Comparison of ENCODE assay signal across 23 mouse cellular contexts in the genomic region with DNA sequence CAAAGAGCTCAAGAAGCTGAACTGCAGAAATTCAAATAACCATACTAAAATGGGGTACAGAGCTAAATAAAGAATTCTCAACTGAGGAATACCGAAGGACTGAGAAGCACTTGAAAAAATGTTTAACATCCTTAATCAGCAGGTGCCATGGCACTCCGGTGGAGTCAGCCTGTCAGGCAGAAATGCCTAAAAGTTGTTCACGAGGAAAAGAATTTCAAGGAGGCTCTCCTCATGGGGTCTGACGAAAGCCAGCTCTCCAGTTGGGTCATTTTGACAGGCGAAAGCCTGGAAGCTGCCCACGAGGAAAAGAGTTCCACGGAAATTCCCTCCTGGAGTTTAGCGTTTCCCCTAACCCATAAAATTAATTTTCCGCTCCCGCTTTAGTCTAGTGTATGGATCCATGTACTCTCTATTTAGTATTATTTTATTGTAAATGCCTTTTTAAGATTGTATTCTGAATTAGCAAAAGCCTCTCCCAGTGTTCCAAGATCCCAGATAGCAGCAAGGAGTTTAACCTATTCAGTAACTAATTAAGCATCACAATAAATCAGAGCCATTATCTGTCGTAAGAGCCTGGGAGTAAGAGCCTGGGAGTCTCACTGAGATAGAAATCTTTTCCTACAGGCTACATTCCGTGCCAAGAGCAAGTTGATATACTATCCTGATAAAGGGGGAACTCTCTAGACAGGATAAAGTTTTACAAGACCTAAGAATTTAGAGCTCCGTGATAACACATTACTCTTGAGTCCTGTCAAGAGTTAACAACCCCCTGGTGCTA. TPM values are rescaled to one million over a fixed set of nuclear protein-coding genes. Genes with fewer than 3 reads are reported as not detected.
"Had no signal": no experiment of that assay in that cellular context is flagged by ENCODE, and none has a peak within 500 bp of the region (broad histone marks: within the 10 kb centered on the region; RNA-seq: fewer than 3 reads in every experiment).

No protein-coding gene starts in this region.

RNA-seq across cellular contexts. Expression of a gene that starts 40.8 kb away (rescaled TPM):
- polyA plus RNA-seq: heart, adult 2 months; heart, embryonic 10.5 days; heart, embryonic 11.5 days; heart, embryonic 12.5 days; heart, embryonic 13.5 days; heart, embryonic 14.5 days; heart, embryonic 15.5 days; heart, embryonic 16.5 days; heart, postnatal 0 days; hindbrain, embryonic 10.5 days; hindbrain, embryonic 12.5 days; hindbrain, embryonic 13.5 days; hindbrain, embryonic 14.5 days; hindbrain, embryonic 15.5 days; hindbrain, embryonic 16.5 days; hindbrain, postnatal 0 days; inflammation-experienced regulatory T-cells, adult 6 months; intestine, embryonic 14.5 days; intestine, embryonic 15.5 days; intestine, embryonic 16.5 days; intestine, postnatal 0 days; kidney, adult 2 months; large intestine, adult 2 months had no signal
